Mouse (Mus musculus) urinary bladder, postnatal 36 days (tissue): ENCODE results near the gene Gm765.

ENCODE experiments used
- DNase-seq, 2 experiments: peaks; one replicate each; pipeline ENCODE4 v3.0.0; 2022; ENCODE audit warnings: low spot score in 2 of 2, mixed read lengths in 1 of 2

Gene Gm765

GRCm38 (mm10) chr6:98342654-98343053 lies at the start of gene Gm765:
Gene Gm765, minus strand, starts transcription at chr6:98342754.
- DNase-seq = no peak

GRCm38 (mm10) chr6:98385487-98385886 lies 42.9 kb upstream of the Gm765 start:
- DNase-seq = no peak

- no peak for DNase-seq
These were observed 41.9 kb upstream of the Gm765 start for GRCm38 (mm10) chr6:98384431-98384830.

GRCm38 (mm10) chr6:98383411-98383810 lies 40.9 kb upstream of the Gm765 start:
- DNase-seq = peak in 1 of 2 experiments; percentile 5

GRCm38 (mm10) chr6:98366199-98366598 lies 23.6 kb upstream of the Gm765 start:
- DNase-seq = no peak

- DNase-seq = no peak
These were observed 12.7 kb upstream of the Gm765 start for GRCm38 (mm10) chr6:98355271-98355670.

GRCm38 (mm10) chr6:98353285-98353684 lies 10.7 kb upstream of the Gm765 start:
- no peak for DNase-seq

GRCm38 (mm10) chr6:98332714-98333113 lies 9.8 kb downstream of the Gm765 start:
- DNase-seq = no peak

- no peak for DNase-seq
These were observed 30.9 kb downstream of the Gm765 start for GRCm38 (mm10) chr6:98311659-98312058.

GRCm38 (mm10) chr6:98307647-98308046 lies 34.9 kb downstream of the Gm765 start:
- peak; percentile 31 to 74 for DNase-seq

- DNase-seq = peak; percentile 5 to 24
These were observed 35.4 kb downstream of the Gm765 start for GRCm38 (mm10) chr6:98307159-98307558.

- no peak for DNase-seq
These were observed 50.5 kb downstream of the Gm765 start for GRCm38 (mm10) chr6:98292064-98292463.

GRCm38 (mm10) chr6:98288316-98288715 lies 54.2 kb downstream of the Gm765 start:
- DNase-seq = no peak

GRCm38 (mm10) chr6:98287521-98287920 lies 55.0 kb downstream of the Gm765 start:
- DNase-seq = no peak

- no peak for DNase-seq
These were observed 57.4 kb downstream of the Gm765 start for GRCm38 (mm10) chr6:98285190-98285589.

- no peak for DNase-seq
These were observed 59.8 kb downstream of the Gm765 start for GRCm38 (mm10) chr6:98282791-98283190.

- peak; percentile 38 to 52 for DNase-seq
These were observed 71.0 kb downstream of the Gm765 start for GRCm38 (mm10) chr6:98271553-98271952.

GRCm38 (mm10) chr6:98262961-98263360 lies 79.6 kb downstream of the Gm765 start:
- DNase-seq = no peak

- no peak for DNase-seq
These were observed 83.5 kb downstream of the Gm765 start for GRCm38 (mm10) chr6:98259016-98259415.

GRCm38 (mm10) chr6:98246449-98246848 lies 96.1 kb downstream of the Gm765 start:
- DNase-seq = no peak

GRCm38 (mm10) chr6:98243186-98243585 lies 99.4 kb downstream of the Gm765 start:
- DNase-seq = no peak

GRCm38 (mm10) chr6:98240561-98241272 lies 101.8 kb downstream of the Gm765 start:
- DNase-seq = no peak

- DNase-seq = no peak
These were observed 108.5 kb downstream of the Gm765 start for GRCm38 (mm10) chr6:98234097-98234496.

- no peak for DNase-seq
These were observed 118.6 kb downstream of the Gm765 start for GRCm38 (mm10) chr6:98223923-98224322.
